Mouse (Mus musculus) heart, embryonic 12.5 days (tissue): ENCODE results near the gene Ly6g5b. TPM values are rescaled to one million over a fixed set of nuclear protein-coding genes. Genes with fewer than 3 reads are reported as not detected.
"Not testable (repeated sequence)": the region's sequence is repeated elsewhere in the genome, so short reads cannot be mapped to it uniquely, and the experiment has no call there.

Experiments
- ATAC-seq: fragments of 200-750 bp; cut with Nextera tagmentation; 2 replicates; pipeline ENCODE4 v1.8.0; 2017; ENCODE audit warnings: moderate TSS enrichment, moderate library complexity; ENCODE audit not compliant: insufficient number of reproducible peaks, low FRiP score
- H3K27ac ChIP-seq: fragments of 300-500 bp; sonication (generic); 2 replicates; pipeline ENCODE4 v1.5.1; 2016; ENCODE audit warnings: mild to moderate bottlenecking, moderate library complexity; ENCODE audit not compliant: poor library complexity, severe bottlenecking
- H3K27me3 ChIP-seq: fragments of 300-500 bp; sonication (generic); replicated peaks from 2 replicates; pipeline ENCODE4 v1.6.1; 2016; ENCODE audit warnings: mild to moderate bottlenecking, moderate library complexity
- H3K36me3 ChIP-seq: fragments of 300-500 bp; sonication (generic); 2 replicates; pipeline ENCODE4 v1.6.1; 2016; ENCODE audit warnings: mild to moderate bottlenecking, moderate library complexity
- H3K4me1 ChIP-seq: fragments of 300-500 bp; sonication (generic); replicated peaks from 2 replicates; pipeline ENCODE4 v1.6.1; 2016; ENCODE audit warnings: mild to moderate bottlenecking
- H3K4me2 ChIP-seq: fragments of 300-500 bp; sonication (generic); 2 replicates; pipeline ENCODE4 v1.6.1; 2016; ENCODE audit warnings: mild to moderate bottlenecking, moderate library complexity
- H3K4me3 ChIP-seq: fragments of 300-500 bp; sonication (generic); 2 replicates; pipeline ENCODE4 v1.5.1; 2016; ENCODE audit warnings: mild to moderate bottlenecking
- H3K9ac ChIP-seq: fragments of 300-500 bp; sonication (generic); 2 replicates; pipeline ENCODE4 v1.6.1; 2016; ENCODE audit warnings: mild to moderate bottlenecking, moderate library complexity
- H3K9me3 ChIP-seq: fragments of 300-500 bp; sonication (generic); replicated peaks from 2 replicates; pipeline ENCODE4 v1.6.1; 2016; ENCODE audit warnings: mild to moderate bottlenecking, moderate library complexity
- WGBS: fragments of 180-500 bp; shearing (Covaris S2); methylation state at CpG from one replicate; pipeline ENCODE4 v1.1.7; 2016; 5-methylcytosine and 5-hydroxymethylcytosine counted together
- polyA plus RNA-seq: library from polyadenylated mRNA; unstranded; fragments of >200 nt; fragmentation: Nextera tagmentation; extraction: Ambion mirVana; gene quantifications from 2 replicates; pipeline ENCODE4 v1.2.1, GENCODE M21; 2016

Ly6g5b gene
- polyA plus RNA-seq, 1 experiment from 2014 or later: 0.38 TPM

DNA sequence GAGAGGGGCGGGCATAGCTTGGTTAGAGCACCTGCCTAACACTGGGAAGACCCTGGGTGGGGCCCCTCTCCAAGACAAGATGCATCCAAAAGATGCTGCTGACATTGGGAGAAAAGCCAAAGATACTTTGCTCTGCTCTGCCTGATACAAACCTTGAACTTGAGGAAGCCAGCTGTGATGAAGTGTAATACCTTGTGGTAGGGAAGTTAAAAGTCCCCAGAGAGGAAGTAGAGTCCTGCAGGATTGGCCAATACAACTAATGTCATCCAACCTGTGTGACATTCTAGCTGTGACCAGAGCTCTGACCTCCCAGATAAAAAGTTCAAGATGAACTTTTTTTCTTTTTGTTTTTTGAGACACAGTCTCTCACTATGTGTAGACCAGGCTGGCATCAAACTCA lies 9.9 kb upstream of the Ly6g5b start:
- H3K36me3 ChIP-seq: peaks cover 33% of the 10 kb centered on the region
- H3K9ac ChIP-seq: no peak overlapping the region; the same call in 1 of the 2 replicates
- no peaks in the 10 kb centered on the region for H3K27me3 ChIP-seq
- H3K27ac ChIP-seq: no peak overlapping the region
- peak overlapping the region; percentile 82 for H3K4me2 ChIP-seq
- 92% methylated on average over 1 of the region's 1 CpGs for WGBS
- ATAC-seq: no peak
- no peaks in the 10 kb centered on the region for H3K9me3 ChIP-seq
- H3K4me3 ChIP-seq: peak overlapping the region; percentile 75; the same call in 1 of the 2 replicates
- peaks cover 43% of the 10 kb centered on the region for H3K4me1 ChIP-seq

DNA sequence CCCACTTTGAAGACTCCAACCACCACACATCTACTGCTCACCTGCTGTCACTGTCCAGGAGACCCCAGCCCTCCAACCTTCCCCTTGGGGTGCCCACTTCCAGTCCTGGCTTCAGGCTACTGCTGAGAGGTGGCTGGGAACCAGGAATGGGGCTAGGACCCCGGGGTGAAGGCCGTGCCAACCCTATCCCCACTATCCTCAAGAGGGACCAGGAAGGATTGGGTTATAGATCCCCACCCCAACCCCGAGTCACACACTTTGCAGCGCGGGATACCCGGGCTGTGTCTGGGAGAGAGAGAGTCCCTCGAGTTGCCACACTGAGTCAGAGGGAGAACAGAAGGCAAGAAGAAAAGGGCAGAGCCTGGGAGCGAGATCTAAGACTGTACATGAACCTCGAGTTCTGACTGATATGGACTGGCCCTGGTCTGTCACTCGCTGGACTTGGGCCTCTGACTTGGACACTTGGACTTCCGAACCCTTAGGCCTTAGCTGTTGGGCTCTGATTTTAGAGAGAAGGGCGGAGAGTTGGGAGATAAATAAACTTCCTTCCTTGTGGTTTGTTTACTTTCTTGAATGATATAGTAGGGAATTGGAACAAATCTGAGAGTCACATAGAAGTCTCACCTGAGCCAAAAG lies 9.2 kb upstream of the Ly6g5b start:
- not testable (repeated sequence) for ATAC-seq, H3K9me3 ChIP-seq, H3K27ac ChIP-seq, H3K27me3 ChIP-seq, H3K4me3 ChIP-seq, H3K9ac ChIP-seq, H3K4me2 ChIP-seq
- 90% methylated on average over 12 of the region's 12 CpGs for WGBS
- Histone ChIP-seq H3K36me3 (peaks cover 33% of the 10 kb centered on the region), H3K4me1 (peaks cover 48% of the 10 kb centered on the region)

GRCm38 (mm10) chr17:35123287-35123686 lies 8.1 kb upstream of the Ly6g5b start:
- WGBS: 92% methylated on average over 9 of the region's 9 CpGs
- not testable (repeated sequence) for ATAC-seq

GRCm38 (mm10) chr17:35121871-35122303 lies 6.7 kb upstream of the Ly6g5b start, which contains the start of gene Csnk2b:
Gene Csnk2b (minus strand): TSS chr17:35122053.
- peaks cover 31% of the 10 kb centered on the region for H3K4me1 ChIP-seq

More at GRCm38 (mm10) chr17:35123287-35123686, 8.1 kb upstream of the Ly6g5b start:
- not testable (repeated sequence) for H3K4me2 ChIP-seq, H3K27me3 ChIP-seq, H3K9me3 ChIP-seq, H3K4me3 ChIP-seq, H3K27ac ChIP-seq, H3K9ac ChIP-seq
- Histone ChIP-seq H3K4me1 (peaks cover 41% of the 10 kb centered on the region), H3K36me3 (peaks cover 36% of the 10 kb centered on the region)

GRCm38 (mm10) chr17:35121143-35121799 lies 6.0 kb upstream of the Ly6g5b start, which contains the start of gene Gpank1:
Gene Gpank1 (plus strand): TSS chr17:35121455.
- no peaks in the 10 kb centered on the region for H3K27me3 ChIP-seq
- WGBS: under 1% methylated on average over 50 of the region's 50 CpGs
- H3K27ac ChIP-seq: peak within 1 kb of the TSS; percentile 87
- H3K4me2 ChIP-seq: peak within 1 kb of the TSS; percentile 92
- H3K9me3 ChIP-seq: no peaks in the 10 kb centered on the region
- H3K4me3 ChIP-seq: peak within 1 kb of the TSS; percentile 76
- H3K36me3 ChIP-seq: peaks cover 46% of the 10 kb centered on the region
- peak within 1 kb of the TSS; percentile 93 for H3K9ac ChIP-seq
- H3K4me1 ChIP-seq: peaks cover 27% of the 10 kb centered on the region
- ATAC-seq: peak; percentile 94

More at GRCm38 (mm10) chr17:35121871-35122303, 6.7 kb upstream of the Ly6g5b start, which contains the start of gene Csnk2b:
- H3K9ac ChIP-seq: peak within 1 kb of the TSS; percentile 93
- H3K27ac ChIP-seq: peak within 1 kb of the TSS; percentile 87
- H3K36me3 ChIP-seq: peaks cover 42% of the 10 kb centered on the region
- peak within 1 kb of the TSS; percentile 76 for H3K4me3 ChIP-seq
- H3K4me2 ChIP-seq: peak within 1 kb of the TSS; percentile 92
- H3K9me3 ChIP-seq: no peaks in the 10 kb centered on the region
- no peak; the same call in 1 of the 2 replicates for ATAC-seq
- H3K27me3 ChIP-seq: no peaks in the 10 kb centered on the region
- WGBS: under 1% methylated on average over 19 of the region's 19 CpGs

GRCm38 (mm10) chr17:35120745-35121142 lies 5.5 kb upstream of the Ly6g5b start:
- ATAC-seq: no peak
- peak overlapping the region; percentile 34; the same call in 1 of the 2 replicates for H3K27ac ChIP-seq
- H3K9ac ChIP-seq: peak overlapping the region; percentile 85
- no peaks in the 10 kb centered on the region for H3K9me3 ChIP-seq
- peaks cover 27% of the 10 kb centered on the region for H3K4me1 ChIP-seq
- H3K27me3 ChIP-seq: no peaks in the 10 kb centered on the region
- peaks cover 51% of the 10 kb centered on the region for H3K36me3 ChIP-seq
- H3K4me3 ChIP-seq: peak overlapping the region; percentile 76
- under 1% methylated on average over 33 of the region's 33 CpGs for WGBS
- H3K4me2 ChIP-seq: peak overlapping the region; percentile 92

GRCm38 (mm10) chr17:35111774-35112173 lies 3.5 kb downstream of the Ly6g5b start:
- no peak for ATAC-seq
- Histone ChIP-seq H3K4me2 (peak overlapping the region; percentile 38; the same call in 1 of the 2 replicates), H3K36me3 (peaks cover 29% of the 10 kb centered on the region), H3K27me3 (0 out of 2 replicates have a peak, but pooled peaks cover 3% of the 10 kb centered on the region), H3K4me1 (no peaks in the 10 kb centered on the region), H3K9me3 (no peaks in the 10 kb centered on the region), H3K9ac (no peak overlapping the region), H3K27ac (0 out of 2 replicates have a peak overlapping the region, but pooled peaks have one; percentile 41), H3K4me3 (no peak overlapping the region)
- WGBS: 50% methylated on average over 9 of the region's 9 CpGs

DNA sequence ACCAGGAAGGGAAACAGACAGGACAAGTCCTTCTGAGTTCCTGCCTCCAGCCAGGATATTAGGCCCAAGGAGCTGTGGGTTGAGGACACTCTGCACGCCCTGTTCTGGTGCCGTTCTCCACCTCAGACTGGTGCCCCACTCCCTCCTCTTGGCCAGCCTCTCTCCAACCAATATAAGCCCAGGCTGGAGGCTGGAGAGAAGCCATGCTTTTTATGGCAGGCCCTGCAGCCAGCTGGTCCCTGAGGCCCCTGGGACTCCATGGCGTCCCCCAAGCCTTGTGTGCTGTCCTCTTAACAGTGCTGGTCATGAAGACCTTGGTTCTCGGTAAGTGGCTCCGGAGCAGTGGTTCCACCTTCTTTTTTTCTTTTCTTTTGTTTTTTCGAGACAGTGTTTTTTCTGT lies 7.1 kb downstream of the Ly6g5b start, which contains the start of gene Ly6g5c:
Ly6g5c (plus strand) TSS at position 183 of the 400 bp plus-strand sequence.
- Histone ChIP-seq H3K4me2 (no peak within 1 kb of the TSS), H3K36me3 (peaks cover 9% of the 10 kb centered on the region), H3K27me3 (0 out of 2 replicates have a peak, but pooled peaks cover 3% of the 10 kb centered on the region), H3K9me3 (no peaks in the 10 kb centered on the region), H3K4me3 (no peak within 1 kb of the TSS), H3K27ac (no peak within 1 kb of the TSS), H3K9ac (no peak within 1 kb of the TSS), H3K4me1 (peaks cover 6% of the 10 kb centered on the region)
- WGBS: 78% methylated on average over 6 of the region's 6 CpGs
- no peak for ATAC-seq

GRCm38 (mm10) chr17:35106522-35106921 lies 8.7 kb downstream of the Ly6g5b start:
- H3K9ac ChIP-seq: no peak overlapping the region
- ATAC-seq: no peak
- H3K4me3 ChIP-seq: no peak overlapping the region
- H3K27me3 ChIP-seq: 0 out of 2 replicates have a peak, but pooled peaks cover 3% of the 10 kb centered on the region
- H3K27ac ChIP-seq: no peak overlapping the region
- H3K4me1 ChIP-seq: peaks cover 19% of the 10 kb centered on the region
- no peaks in the 10 kb centered on the region for H3K9me3 ChIP-seq
- peaks cover 25% of the 10 kb centered on the region for H3K36me3 ChIP-seq
- no peak overlapping the region for H3K4me2 ChIP-seq
- WGBS: 68% methylated on average over 3 of the region's 3 CpGs

- no peak overlapping the region for H3K4me3 ChIP-seq
- H3K9ac ChIP-seq: peak overlapping the region; percentile 52
- H3K27ac ChIP-seq: no peak overlapping the region
- no peaks in the 10 kb centered on the region for H3K27me3 ChIP-seq
- ATAC-seq: no peak
- no peaks in the 10 kb centered on the region for H3K9me3 ChIP-seq
- peaks cover 31% of the 10 kb centered on the region for H3K36me3 ChIP-seq
- peak overlapping the region; percentile 29; the same call in 1 of the 2 replicates for H3K4me2 ChIP-seq
- peaks cover 24% of the 10 kb centered on the region for H3K4me1 ChIP-seq
- WGBS: 29% methylated on average over 13 of the region's 13 CpGs
These were observed 9.4 kb downstream of the Ly6g5b start for GRCm38 (mm10) chr17:35105740-35106389.
